Mouse (Mus musculus): ENCODE results near the gene Numa1. TPM values are rescaled to one million over a fixed set of nuclear protein-coding genes. Genes with fewer than 3 reads are reported as not detected.
"Not testable (repeated sequence)": the region's sequence is repeated elsewhere in the genome, so short reads cannot be mapped to it uniquely, and the experiment has no call there.

Numa1 gene
- polyA plus RNA-seq, 1 experiment from 2014 or later, result 41.0 TPM

DNA sequence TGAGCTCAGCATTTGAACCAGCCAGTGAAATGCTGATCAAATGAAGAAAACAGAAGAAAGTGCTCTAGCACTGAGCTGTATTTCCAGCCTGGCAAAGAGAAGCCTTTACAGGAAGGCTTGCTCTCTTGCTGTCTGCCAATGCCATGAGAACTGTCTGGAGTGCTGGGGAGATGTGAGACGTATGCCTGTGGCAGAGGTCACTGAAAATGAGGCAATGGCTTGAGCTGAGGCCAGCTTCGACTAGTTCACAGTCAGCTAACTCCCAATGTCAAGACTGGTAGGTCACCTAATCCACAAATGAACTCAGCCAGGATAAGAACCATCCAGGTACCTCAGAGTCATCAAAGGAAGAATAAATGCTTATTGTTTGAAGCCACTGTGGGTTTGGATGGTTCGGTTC lies 5.8 kb upstream of the Numa1 start:
- ATAC-seq (replicated peaks; ENCODE audit: extremely low read depth, insufficient read depth, low FRiP score), result no peak
- H3K27ac ChIP-seq (ENCODE audit: low read length), result no peak overlapping the region
- 74% methylated on average over 3 of the region's 3 CpGs for WGBS
- H3K9ac ChIP-seq (ENCODE audit: low read length), result no peak overlapping the region
- H3K4me3 ChIP-seq (ENCODE audit: low read length), result no peak overlapping the region
- peaks cover 6% of the 10 kb centered on the region; the same call in 1 of the 2 replicates for H3K4me1 ChIP-seq (ENCODE audit: control insufficient read depth, insufficient read depth, low read length)
- no peaks in the 10 kb centered on the region; the same call in 1 of the 2 replicates for H3K9me3 ChIP-seq (replicated peaks; ENCODE audit: control insufficient read depth, low read length)
- H3K27me3 ChIP-seq (ENCODE audit: control insufficient read depth, insufficient read depth, low read length), result no peaks in the 10 kb centered on the region
- no peaks in the 10 kb centered on the region for H3K36me3 ChIP-seq (ENCODE audit: control insufficient read depth, insufficient read depth)
- no peak overlapping the region for H3K4me2 ChIP-seq (ENCODE audit: low read depth, low read length)

GRCm38 (mm10) chr7:101932551-101932950 lies 1.4 kb upstream of the Numa1 start:
- 71% methylated on average over 1 of the region's 1 CpGs for WGBS
- H3K27ac ChIP-seq (ENCODE audit: low read length), result no peak overlapping the region
- H3K36me3 ChIP-seq (ENCODE audit: control insufficient read depth, insufficient read depth), result no peaks in the 10 kb centered on the region
- no peaks in the 10 kb centered on the region for H3K27me3 ChIP-seq (ENCODE audit: control insufficient read depth, insufficient read depth, low read length)
- peaks cover 21% of the 10 kb centered on the region for H3K4me1 ChIP-seq (ENCODE audit: control insufficient read depth, insufficient read depth, low read length)
- peak overlapping the region; percentile 8; the same call in 1 of the 2 replicates for H3K4me2 ChIP-seq (ENCODE audit: low read depth, low read length)
- H3K9me3 ChIP-seq (replicated peaks; ENCODE audit: control insufficient read depth, low read length), result no peaks in the 10 kb centered on the region
- no peak overlapping the region for H3K9ac ChIP-seq (ENCODE audit: low read length)
- H3K4me3 ChIP-seq (ENCODE audit: low read length), result no peak overlapping the region
- ATAC-seq (replicated peaks; ENCODE audit: extremely low read depth, insufficient read depth, low FRiP score), result no peak

DNA sequence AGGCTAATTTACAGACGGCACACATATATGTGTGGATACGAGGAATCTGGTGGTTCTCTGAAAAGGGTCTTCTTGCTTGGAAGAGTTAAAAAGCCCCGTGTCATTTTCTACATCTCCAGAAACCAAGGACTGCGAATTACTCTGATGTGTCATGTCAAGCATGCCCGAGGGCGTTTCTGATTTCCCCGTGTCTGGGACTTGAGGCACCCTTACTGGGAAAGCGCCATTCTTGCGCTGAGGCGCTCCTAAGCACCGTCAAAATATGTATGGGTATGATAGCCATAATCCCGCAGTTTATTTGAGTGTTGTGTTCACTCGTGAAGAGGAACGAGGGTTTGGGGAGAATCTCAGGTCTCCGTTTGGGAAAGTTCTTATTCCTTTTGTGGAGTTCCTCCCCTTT lies 611 bp upstream of the Numa1 start:
- H3K27ac ChIP-seq (ENCODE audit: low read length), result peak overlapping the region; percentile 70
- peak; percentile 33; the same call in 1 of the 2 replicates for ATAC-seq (replicated peaks; ENCODE audit: extremely low read depth, insufficient read depth, low FRiP score)
- no peaks in the 10 kb centered on the region for H3K27me3 ChIP-seq (ENCODE audit: control insufficient read depth, insufficient read depth, low read length)
- H3K4me3 ChIP-seq (ENCODE audit: low read length), result peak overlapping the region; percentile 82
- H3K9me3 ChIP-seq (replicated peaks; ENCODE audit: control insufficient read depth, low read length), result no peaks in the 10 kb centered on the region
- peaks cover 21% of the 10 kb centered on the region for H3K4me1 ChIP-seq (ENCODE audit: control insufficient read depth, insufficient read depth, low read length)
- no peaks in the 10 kb centered on the region for H3K36me3 ChIP-seq (ENCODE audit: control insufficient read depth, insufficient read depth)
- WGBS, result 4% methylated on average over 15 of the region's 15 CpGs
- peak overlapping the region; percentile 78 for H3K9ac ChIP-seq (ENCODE audit: low read length)
- peak overlapping the region; percentile 79 for H3K4me2 ChIP-seq (ENCODE audit: low read depth, low read length)

GRCm38 (mm10) chr7:101935957-101936356 lies 2.0 kb downstream of the Numa1 start:
- H3K9ac ChIP-seq (ENCODE audit: low read length), result no peak overlapping the region
- WGBS, result 85% methylated on average over 4 of the region's 4 CpGs
- no peaks in the 10 kb centered on the region for H3K27me3 ChIP-seq (ENCODE audit: control insufficient read depth, insufficient read depth, low read length)
- no peak overlapping the region for H3K4me3 ChIP-seq (ENCODE audit: low read length)
- H3K4me2 ChIP-seq (ENCODE audit: low read depth, low read length), result no peak overlapping the region
- no peaks in the 10 kb centered on the region for H3K9me3 ChIP-seq (replicated peaks; ENCODE audit: control insufficient read depth, low read length)
- no peak for ATAC-seq (replicated peaks; ENCODE audit: extremely low read depth, insufficient read depth, low FRiP score)
- no peaks in the 10 kb centered on the region for H3K36me3 ChIP-seq (ENCODE audit: control insufficient read depth, insufficient read depth)
- H3K4me1 ChIP-seq (ENCODE audit: control insufficient read depth, insufficient read depth, low read length), result peaks cover 21% of the 10 kb centered on the region
- no peak overlapping the region for H3K27ac ChIP-seq (ENCODE audit: low read length)

GRCm38 (mm10) chr7:101936996-101937395 lies 3.1 kb downstream of the Numa1 start:
- no peak overlapping the region for H3K4me2 ChIP-seq (ENCODE audit: low read depth, low read length)
- no peaks in the 10 kb centered on the region for H3K36me3 ChIP-seq (ENCODE audit: control insufficient read depth, insufficient read depth)
- H3K9ac ChIP-seq (ENCODE audit: low read length), result no peak overlapping the region
- H3K9me3 ChIP-seq (replicated peaks; ENCODE audit: control insufficient read depth, low read length), result no peaks in the 10 kb centered on the region
- no peak overlapping the region for H3K27ac ChIP-seq (ENCODE audit: low read length)
- H3K27me3 ChIP-seq (ENCODE audit: control insufficient read depth, insufficient read depth, low read length), result no peaks in the 10 kb centered on the region
- WGBS, result 97% methylated on average over 4 of the region's 4 CpGs
- H3K4me3 ChIP-seq (ENCODE audit: low read length), result no peak overlapping the region
- ATAC-seq (replicated peaks; ENCODE audit: extremely low read depth, insufficient read depth, low FRiP score), result no peak
- peaks cover 21% of the 10 kb centered on the region for H3K4me1 ChIP-seq (ENCODE audit: control insufficient read depth, insufficient read depth, low read length)

DNA sequence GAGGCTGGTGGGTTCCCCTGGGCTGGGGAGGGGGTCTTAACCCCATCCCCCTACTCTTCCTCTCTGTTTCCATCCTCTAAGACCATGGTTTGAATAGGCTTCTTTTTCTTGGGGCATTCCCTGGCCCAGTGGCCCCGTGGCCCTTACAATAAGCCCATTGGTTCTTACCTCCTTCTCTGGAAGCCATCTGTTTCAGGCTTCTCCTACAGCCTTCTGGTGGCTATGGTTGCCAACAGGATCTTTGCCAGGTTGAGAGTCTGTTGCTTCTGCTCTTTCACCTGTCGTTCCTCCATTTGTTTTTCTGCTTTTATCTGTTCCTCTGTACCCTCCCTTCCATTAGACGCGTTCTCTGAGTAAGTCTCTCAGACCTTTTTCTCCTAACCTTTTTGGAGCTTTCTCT lies 3.7 kb downstream of the Numa1 start:
- no peak for ATAC-seq (replicated peaks; ENCODE audit: extremely low read depth, insufficient read depth, low FRiP score)
- Histone ChIP-seq H3K9me3 (replicated peaks; ENCODE audit: control insufficient read depth, low read length) (no peaks in the 10 kb centered on the region), H3K9ac (ENCODE audit: low read length) (no peak overlapping the region), H3K27ac (ENCODE audit: low read length) (no peak overlapping the region), H3K4me1 (ENCODE audit: control insufficient read depth, insufficient read depth, low read length) (peaks cover 18% of the 10 kb centered on the region), H3K4me2 (ENCODE audit: low read depth, low read length) (no peak overlapping the region), H3K36me3 (ENCODE audit: control insufficient read depth, insufficient read depth) (no peaks in the 10 kb centered on the region), H3K27me3 (ENCODE audit: control insufficient read depth, insufficient read depth, low read length) (no peaks in the 10 kb centered on the region), H3K4me3 (ENCODE audit: low read length) (no peak overlapping the region)
- 89% methylated on average over 4 of the region's 4 CpGs for WGBS

GRCm38 (mm10) chr7:101938348-101938747 lies 4.4 kb downstream of the Numa1 start:
- ATAC-seq (replicated peaks; ENCODE audit: extremely low read depth, insufficient read depth, low FRiP score), result no peak
- H3K36me3 ChIP-seq (ENCODE audit: control insufficient read depth, insufficient read depth), result no peaks in the 10 kb centered on the region
- H3K4me1 ChIP-seq (ENCODE audit: control insufficient read depth, insufficient read depth, low read length), result peaks cover 14% of the 10 kb centered on the region
- no peak overlapping the region for H3K4me2 ChIP-seq (ENCODE audit: low read depth, low read length)
- no peak overlapping the region for H3K9ac ChIP-seq (ENCODE audit: low read length)
- no peaks in the 10 kb centered on the region for H3K27me3 ChIP-seq (ENCODE audit: control insufficient read depth, insufficient read depth, low read length)
- no peak overlapping the region for H3K4me3 ChIP-seq (ENCODE audit: low read length)
- H3K27ac ChIP-seq (ENCODE audit: low read length), result no peak overlapping the region
- WGBS, result 83% methylated on average over 2 of the region's 2 CpGs
- no peaks in the 10 kb centered on the region for H3K9me3 ChIP-seq (replicated peaks; ENCODE audit: control insufficient read depth, low read length)

GRCm38 (mm10) chr7:101939758-101940157 lies 5.8 kb downstream of the Numa1 start:
- Histone ChIP-seq H3K36me3 (ENCODE audit: control insufficient read depth, insufficient read depth) (no peaks in the 10 kb centered on the region), H3K9me3 (replicated peaks; ENCODE audit: control insufficient read depth, low read length) (no peaks in the 10 kb centered on the region), H3K4me2 (ENCODE audit: low read depth, low read length) (no peak overlapping the region), H3K27ac (ENCODE audit: low read length) (no peak overlapping the region), H3K9ac (ENCODE audit: low read length) (no peak overlapping the region), H3K4me1 (ENCODE audit: control insufficient read depth, insufficient read depth, low read length) (peaks cover 11% of the 10 kb centered on the region), H3K4me3 (ENCODE audit: low read length) (no peak overlapping the region), H3K27me3 (ENCODE audit: control insufficient read depth, insufficient read depth, low read length) (no peaks in the 10 kb centered on the region)
- ATAC-seq (replicated peaks; ENCODE audit: extremely low read depth, insufficient read depth, low FRiP score), result no peak
- WGBS, result 91% methylated on average over 4 of the region's 4 CpGs

DNA sequence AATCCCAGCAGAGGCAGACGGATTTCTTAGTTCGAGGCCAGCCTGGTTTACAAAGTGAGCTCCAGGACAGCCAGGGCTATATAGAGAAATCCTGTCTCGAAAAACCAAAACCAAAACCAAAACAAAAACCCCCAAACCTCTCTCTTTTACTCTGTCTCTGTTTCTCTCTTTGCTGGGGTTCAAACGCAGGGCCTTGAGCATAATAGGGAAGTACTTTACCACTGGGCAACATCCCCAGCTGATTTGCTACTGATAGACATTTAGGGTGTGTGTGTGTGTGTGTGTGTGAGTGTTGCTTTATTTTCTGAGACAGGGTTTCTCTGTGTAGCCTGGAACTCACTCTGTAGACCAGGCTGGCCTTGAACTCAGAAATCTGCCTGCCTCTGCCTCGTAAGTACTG lies 15.1 kb downstream of the Numa1 start:
- H3K9me3 ChIP-seq (replicated peaks; ENCODE audit: control insufficient read depth, low read length); H3K4me2 ChIP-seq (ENCODE audit: low read depth, low read length); H3K27ac ChIP-seq (ENCODE audit: low read length); H3K9ac ChIP-seq (ENCODE audit: low read length); H3K4me3 ChIP-seq (ENCODE audit: low read length); H3K4me1 ChIP-seq (ENCODE audit: control insufficient read depth, insufficient read depth, low read length); H3K27me3 ChIP-seq (ENCODE audit: control insufficient read depth, insufficient read depth, low read length); H3K36me3 ChIP-seq (ENCODE audit: control insufficient read depth, insufficient read depth); ATAC-seq (replicated peaks; ENCODE audit: extremely low read depth, insufficient read depth, low FRiP score): not testable (repeated sequence)
- WGBS, result 87% methylated on average over 5 of the region's 5 CpGs
